Mouse (Mus musculus) heart, adult 2 months (tissue): ENCODE measurements around the gene Rnf168.

Experiments used
- CTCF ChIP-seq: fragments of 200-600 bp; IDR thresholded peaks from 2 replicates; pipeline ENCODE4 v1.8.1; 2022; ENCODE audit warnings: antibody characterized with exemption, mild to moderate bottlenecking, moderate library complexity
- EP300 ChIP-seq: fragments of 200-500 bp; IDR thresholded peaks from 2 replicates; pipeline ENCODE4 v1.6.1; 2011; ENCODE audit warnings: low read depth, low read length, control low read depth; ENCODE audit not compliant: insufficient read depth
- POLR2A ChIP-seq: fragments of 200-500 bp; IDR thresholded peaks from 2 replicates; pipeline ENCODE4 v1.6.1; 2011; ENCODE audit warnings: mild to moderate bottlenecking, low read depth, low read length, control low read depth; ENCODE audit not compliant: insufficient read depth

DNA sequence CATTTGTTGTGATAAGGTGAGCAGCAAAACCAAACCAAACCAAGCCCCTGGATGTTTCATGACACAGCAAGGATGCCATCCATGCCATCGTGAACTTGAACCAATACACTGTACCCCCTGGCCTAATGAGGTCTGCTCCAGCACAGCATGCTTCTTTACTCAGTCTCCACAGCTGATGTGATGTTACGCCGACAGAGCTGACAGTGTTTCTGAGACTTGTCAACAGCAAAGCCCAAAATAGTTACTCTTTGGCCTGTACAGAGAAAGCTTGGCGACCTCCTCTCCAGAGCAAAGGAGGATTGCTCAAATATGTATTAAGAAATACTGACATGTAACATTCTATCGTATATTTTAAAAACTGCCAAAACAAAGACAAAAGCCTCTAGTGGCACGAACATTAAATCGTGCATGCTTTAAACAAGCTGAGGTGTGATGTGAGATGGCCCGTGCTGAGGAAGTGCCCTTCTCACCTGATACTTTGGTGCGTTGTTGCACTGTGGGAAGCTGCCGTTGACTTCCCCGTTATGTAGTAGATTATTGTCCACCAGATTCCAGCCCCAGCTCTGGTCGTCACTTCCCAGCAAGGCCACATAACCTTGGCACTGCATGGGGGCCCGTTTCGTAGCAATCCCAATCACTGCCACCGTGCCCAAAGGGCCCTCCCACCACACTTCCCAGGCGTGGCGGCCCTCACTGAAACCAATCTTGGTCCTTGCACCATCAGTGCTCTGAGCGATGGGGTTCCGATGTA, 39.2 kb upstream of the Rnf168 start:
- TF ChIP-seq POLR2A (no peak), CTCF (no peak), EP300 (0 out of 2 replicates have a peak, but pooled peaks have one; percentile 29)
